Mouse (Mus musculus) limb, embryonic 14.5 days (tissue): ENCODE data around the gene Grwd1. TPM values are rescaled to one million over a fixed set of nuclear protein-coding genes. Genes with fewer than 3 reads are reported as not detected.
A peak's percentile ranks its signal among the peaks of the same experiment; 100 is the strongest.

ENCODE experiments used
- ATAC-seq: fragments of 200-750 bp; cut with Nextera tagmentation; 2 replicates; pipeline ENCODE4 v1.8.0; 2017; ENCODE audit warnings: low read depth, moderate number of reproducible peaks, moderate TSS enrichment; ENCODE audit not compliant: low FRiP score
- DNase-seq: peaks from one replicate; pipeline ENCODE4 v3.0.0-alpha.2; 2015; ENCODE audit warnings: low spot score
- H3K27ac ChIP-seq: fragments of 300-500 bp; sonication (generic); replicated peaks from 2 replicates; pipeline ENCODE4 v1.5.1; 2014; ENCODE audit warnings: low read depth, mild to moderate bottlenecking, low read length, moderate library complexity, mixed read lengths
- H3K27me3 ChIP-seq: fragments of 300-500 bp; sonication (generic); 2 replicates; pipeline ENCODE4 v1.6.1; 2014; ENCODE audit warnings: low read length, mixed read lengths; ENCODE audit not compliant: control insufficient read depth, insufficient read depth
- H3K36me3 ChIP-seq: fragments of 300-500 bp; sonication (generic); 2 replicates; pipeline ENCODE4 v1.6.1; 2014; ENCODE audit warnings: mild to moderate bottlenecking, low read length, moderate library complexity, mixed read lengths; ENCODE audit not compliant: control insufficient read depth, insufficient read depth
- H3K4me1 ChIP-seq: fragments of 300-500 bp; sonication (generic); 2 replicates; pipeline ENCODE4 v1.6.1; 2014; ENCODE audit warnings: antibody characterized with exemption, low read length, mixed read lengths; ENCODE audit not compliant: control insufficient read depth, insufficient read depth
- H3K4me2 ChIP-seq: fragments of 300-500 bp; sonication (generic); replicated peaks from 2 replicates; pipeline ENCODE4 v1.6.1; 2014; ENCODE audit warnings: low read depth, mild to moderate bottlenecking, low read length, moderate library complexity; ENCODE audit not compliant: severe bottlenecking
- H3K4me3 ChIP-seq: fragments of 300-500 bp; sonication (generic); replicated peaks from 2 replicates; pipeline ENCODE4 v1.5.1; 2014; ENCODE audit warnings: low read length
- H3K9ac ChIP-seq: fragments of 300-500 bp; sonication (generic); 2 replicates; pipeline ENCODE4 v1.6.1; 2014; ENCODE audit warnings: mild to moderate bottlenecking, low read depth, low read length, moderate library complexity; ENCODE audit not compliant: severe bottlenecking
- H3K9me3 ChIP-seq: fragments of 300-500 bp; sonication (generic); 2 replicates; pipeline ENCODE4 v1.6.1; 2016; ENCODE audit warnings: low read length; ENCODE audit not compliant: control insufficient read depth
- POLR2A ChIP-seq: fragments of 200-500 bp; IDR thresholded peaks from 2 replicates; pipeline ENCODE4 v1.8.0; 2012; ENCODE audit warnings: inconsistent platforms, mild to moderate bottlenecking, moderate library complexity, borderline replicate concordance; ENCODE audit not compliant: insufficient read depth, insufficient read length; ENCODE audit errors: extremely low read depth
- WGBS: fragments of 180-500 bp; shearing (Covaris S2); extraction: QIAGEN DNeasy Blood & Tissue Kit; methylation state at CpG from one replicate; pipeline ENCODE4 v1.1.7; 2014; 5-methylcytosine and 5-hydroxymethylcytosine counted together
- polyA plus RNA-seq, 2 experiments: library from polyadenylated mRNA; depleted of rRNA in 1 of 2; stranded (reverse) in 1 of 2; unstranded in 1 of 2; fragments of >200 nt; fragmentation: Nextera tagmentation in 1 of 2; extraction: Ambion mirVana in 1 of 2; gene quantifications; 2 replicates each; pipeline versions ENCODE4 v1.2.1 to v1.2.3; 2012 to 2014

Grwd1 gene
- polyA plus RNA-seq, 2 experiments, result 33.7 to 62.4 TPM

DNA sequence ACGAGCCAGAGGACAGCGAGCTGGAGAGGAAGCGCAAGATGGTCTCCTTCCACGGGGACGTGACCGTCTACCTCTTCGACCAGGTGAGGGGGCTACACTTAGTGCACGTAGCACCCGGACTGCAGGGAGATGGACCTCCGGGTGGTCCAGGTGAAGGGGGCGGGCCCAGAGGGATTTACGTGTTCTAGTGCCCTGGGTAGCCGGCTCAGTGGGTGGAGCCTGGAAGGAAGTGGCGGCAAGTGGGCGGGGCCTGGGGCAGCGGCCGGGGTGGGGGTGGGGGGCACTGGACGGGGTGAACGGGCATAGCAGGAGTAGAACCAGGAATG lies 32.3 kb downstream of the Grwd1 start:
- peaks cover 23% of the 10 kb centered on the region; the same call in 1 of the 2 replicates for H3K27me3 ChIP-seq
- peaks cover 44% of the 10 kb centered on the region for H3K36me3 ChIP-seq
- no peak for ATAC-seq
- peak overlapping the region; percentile 57 for H3K9ac ChIP-seq
- DNase-seq, result no peak
- peak overlapping the region; percentile 45 for H3K4me3 ChIP-seq
- WGBS, result 2% methylated on average over 18 of the region's 19 CpGs
- H3K4me2 ChIP-seq, result peak overlapping the region; percentile 82
- H3K9me3 ChIP-seq, result no peaks in the 10 kb centered on the region; the same call in 1 of the 2 replicates
- H3K27ac ChIP-seq, result no peak overlapping the region
- peaks cover 22% of the 10 kb centered on the region for H3K4me1 ChIP-seq
- no peak for TF ChIP-seq POLR2A

DNA sequence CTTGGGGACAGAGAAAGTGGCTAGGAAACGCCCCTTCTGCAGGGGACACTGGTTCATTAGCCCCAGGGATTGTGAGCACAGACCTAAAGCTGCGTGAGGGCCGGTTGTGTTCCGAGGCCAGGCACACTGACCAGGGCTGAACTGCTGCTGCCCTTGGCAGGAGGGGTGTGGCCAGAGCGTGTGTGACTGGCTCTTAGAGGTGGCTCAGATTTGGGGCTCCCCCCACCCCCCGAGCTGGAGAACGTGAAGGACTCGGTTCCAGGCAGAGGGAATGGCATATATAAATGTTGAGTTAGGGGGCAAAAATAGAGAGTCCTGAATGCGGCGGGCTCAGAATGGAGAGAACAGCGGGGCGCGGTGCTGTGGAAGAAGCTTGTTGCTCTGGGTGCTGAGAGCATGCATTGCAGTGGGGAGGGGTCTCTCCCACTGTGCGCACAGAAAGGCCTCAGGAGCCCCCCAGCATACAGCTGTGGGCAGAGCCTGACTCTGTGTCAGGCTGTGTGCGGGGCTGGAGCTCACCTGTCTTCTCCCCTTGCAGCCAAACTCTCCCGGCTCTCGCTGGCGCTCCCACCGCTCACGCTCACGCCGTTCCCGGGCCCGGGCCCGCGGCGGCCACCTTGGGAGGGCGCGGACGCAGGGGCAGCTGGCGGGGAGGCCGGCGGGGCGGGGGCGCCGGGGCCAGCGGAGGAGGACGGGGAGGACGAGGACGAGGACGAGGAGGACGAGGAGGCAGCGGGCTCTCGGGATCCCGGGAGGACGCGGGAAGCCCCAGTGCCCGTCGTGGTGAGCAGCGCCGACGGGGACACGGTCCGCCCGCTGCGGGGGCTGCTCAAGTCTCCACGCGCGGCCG lies 32.9 kb downstream of the Grwd1 start:
- H3K9ac ChIP-seq, result peak overlapping the region; percentile 57
- no peak for ATAC-seq
- H3K9me3 ChIP-seq, result no peaks in the 10 kb centered on the region; the same call in 1 of the 2 replicates
- DNase-seq, result no peak
- peak overlapping the region; percentile 45 for H3K4me3 ChIP-seq
- 2% methylated on average over 22 of the region's 60 CpGs for WGBS
- no peak for TF ChIP-seq POLR2A
- H3K27ac ChIP-seq, result no peak overlapping the region
- H3K27me3 ChIP-seq, result peaks cover 23% of the 10 kb centered on the region; the same call in 1 of the 2 replicates
- H3K36me3 ChIP-seq, result peaks cover 47% of the 10 kb centered on the region
- H3K4me1 ChIP-seq, result peaks cover 22% of the 10 kb centered on the region
- peak overlapping the region; percentile 82 for H3K4me2 ChIP-seq

DNA sequence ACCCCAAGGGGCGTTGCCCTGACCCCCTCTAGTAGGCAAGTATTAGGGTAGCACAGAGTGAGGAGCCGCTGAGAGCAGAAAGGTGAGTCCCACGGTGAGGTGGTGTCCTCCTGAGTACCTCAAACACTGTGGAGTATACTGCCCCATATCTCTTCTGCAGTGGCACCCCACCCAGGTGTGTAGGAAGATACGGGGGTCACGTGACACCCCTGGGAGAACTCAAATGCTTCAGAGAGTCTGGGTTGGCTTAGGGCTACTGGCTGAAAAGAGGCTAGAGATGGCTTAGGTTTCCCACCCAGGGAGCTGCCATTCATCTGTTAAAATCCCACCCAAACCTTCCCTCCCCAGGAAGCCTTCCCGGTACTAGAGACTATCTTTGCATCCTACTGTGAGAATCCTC lies 33.8 kb downstream of the Grwd1 start:
- no peak overlapping the region for H3K27ac ChIP-seq
- H3K27me3 ChIP-seq, result peaks cover 23% of the 10 kb centered on the region; the same call in 1 of the 2 replicates
- DNase-seq, result no peak
- ATAC-seq, result no peak
- TF ChIP-seq POLR2A, result no peak
- H3K9ac ChIP-seq, result no peak overlapping the region
- H3K9me3 ChIP-seq, result no peaks in the 10 kb centered on the region; the same call in 1 of the 2 replicates
- H3K4me1 ChIP-seq, result peaks cover 22% of the 10 kb centered on the region
- 51% methylated on average over 6 of the region's 6 CpGs for WGBS
- H3K4me2 ChIP-seq, result no peak overlapping the region
- no peak overlapping the region for H3K4me3 ChIP-seq
- H3K36me3 ChIP-seq, result peaks cover 47% of the 10 kb centered on the region

DNA sequence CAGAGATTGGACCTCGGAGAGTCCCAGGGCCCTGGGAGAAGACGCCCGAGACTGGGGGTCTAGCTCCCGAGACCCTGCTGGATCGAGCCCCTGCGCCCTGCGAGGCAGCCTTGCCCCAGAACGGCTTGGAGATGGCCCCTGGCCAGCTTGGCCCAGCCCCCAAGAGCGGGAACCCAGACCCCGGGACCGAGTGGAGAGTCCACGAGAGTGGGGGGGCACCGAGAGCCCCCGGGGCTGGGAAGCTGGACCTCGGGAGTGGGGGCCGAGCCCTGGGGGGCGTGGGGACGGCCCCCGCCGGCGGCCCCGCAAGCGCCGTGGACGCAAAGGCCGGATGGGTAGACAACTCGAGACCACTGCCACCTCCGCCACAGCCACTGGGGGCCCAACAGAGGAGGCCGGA lies 35.8 kb downstream of the Grwd1 start:
- Histone ChIP-seq H3K27me3 (peaks cover 23% of the 10 kb centered on the region; the same call in 1 of the 2 replicates), H3K27ac (no peak overlapping the region), H3K9ac (no peak overlapping the region), H3K4me1 (peaks cover 18% of the 10 kb centered on the region), H3K4me3 (no peak overlapping the region), H3K4me2 (no peak overlapping the region), H3K36me3 (peaks cover 58% of the 10 kb centered on the region), H3K9me3 (no peaks in the 10 kb centered on the region; the same call in 1 of the 2 replicates)
- 96% methylated on average over 22 of the region's 29 CpGs for WGBS
- TF ChIP-seq POLR2A, result no peak
- ATAC-seq (no peak), DNase-seq (no peak)

DNA sequence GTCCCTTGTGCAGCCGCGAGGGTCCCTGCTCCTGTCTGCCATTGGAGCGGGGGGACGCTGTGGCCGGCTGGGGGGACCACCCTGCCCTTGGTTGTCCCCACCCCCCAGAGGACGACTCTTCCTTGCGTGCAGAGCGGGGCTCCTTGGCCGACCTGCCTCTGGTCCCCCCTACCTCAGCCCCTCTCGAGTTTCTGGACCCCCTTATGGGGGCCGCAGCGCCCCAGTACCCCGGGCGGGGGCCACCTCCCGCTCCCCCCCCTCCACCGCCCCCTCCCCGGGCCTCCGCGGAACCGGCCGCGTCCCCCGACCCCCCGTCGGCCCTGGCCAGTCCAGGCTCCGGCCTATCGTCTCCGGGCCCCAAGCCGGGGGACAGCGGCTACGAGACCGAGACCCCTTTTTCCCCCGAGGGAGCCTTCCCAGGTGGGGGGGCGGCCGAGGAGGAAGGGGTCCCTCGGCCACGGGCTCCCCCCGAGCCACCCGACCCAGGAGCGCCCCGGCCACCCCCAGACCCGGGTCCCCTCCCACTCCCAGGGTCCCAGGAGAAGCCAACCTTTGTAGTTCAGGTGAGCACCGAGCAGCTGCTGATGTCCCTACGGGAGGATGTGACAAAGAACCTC lies 36.7 kb downstream of the Grwd1 start:
- no peak for DNase-seq
- ATAC-seq, result no peak
- Histone ChIP-seq H3K27me3 (peaks cover 23% of the 10 kb centered on the region; the same call in 1 of the 2 replicates), H3K9me3 (no peaks in the 10 kb centered on the region; the same call in 1 of the 2 replicates), H3K9ac (no peak overlapping the region), H3K4me2 (no peak overlapping the region), H3K4me1 (peaks cover 18% of the 10 kb centered on the region), H3K27ac (no peak overlapping the region), H3K36me3 (peaks cover 67% of the 10 kb centered on the region), H3K4me3 (no peak overlapping the region)
- TF ChIP-seq POLR2A, result no peak
- WGBS, result 82% methylated on average over 32 of the region's 44 CpGs
